Mouse (Mus musculus) liver, embryonic 14.5 days (tissue): Measurements from ENCODE around the gene Ap1m1. TPM values are rescaled to one million over a fixed set of nuclear protein-coding genes. Genes with fewer than 3 reads are reported as not detected.

Experiments used
- ATAC-seq: fragments of 200-750 bp; cut with Nextera tagmentation; 2 replicates; pipeline ENCODE4 v1.8.0; 2017; ENCODE audit warnings: moderate number of reproducible peaks, mild to moderate bottlenecking, moderate library complexity; ENCODE audit not compliant: insufficient read depth
- DNase-seq, 3 experiments: peaks; one replicate each; pipeline ENCODE4 v3.0.0-alpha.2; 2012 to 2013; ENCODE audit warnings: low read depth in 3 of 3, low spot score in 3 of 3
- H3K27ac ChIP-seq: fragments of 300-500 bp; sonication (generic); 2 replicates; pipeline ENCODE4 v1.5.1; 2014; ENCODE audit warnings: moderate library complexity, mild to moderate bottlenecking, control low read depth, inconsistent platforms
- H3K27me3 ChIP-seq: fragments of 300-500 bp; sonication (generic); 2 replicates; pipeline ENCODE4 v1.6.1; 2014; ENCODE audit warnings: mild to moderate bottlenecking, low read length, moderate library complexity; ENCODE audit not compliant: control insufficient read depth, insufficient read depth
- H3K36me3 ChIP-seq: fragments of 300-500 bp; sonication (generic); replicated peaks from 2 replicates; pipeline ENCODE4 v1.6.1; 2014; ENCODE audit warnings: low read depth; ENCODE audit not compliant: control insufficient read depth, insufficient read depth
- H3K4me1 ChIP-seq, 2 experiments: fragments of 200-500 bp in 1 of 2; fragments of 300-500 bp in 1 of 2; sonication (generic) in 1 of 2; replicated peaks; 2 replicates each; pipeline ENCODE4 v1.6.1; 2012 to 2014; ENCODE audit warnings: antibody characterized with exemption in 1 of 2, inconsistent platforms in 1 of 2, low read length in 1 of 2; ENCODE audit not compliant: control insufficient read depth in 2 of 2, insufficient read depth in 2 of 2
- H3K4me2 ChIP-seq: fragments of 300-500 bp; sonication (generic); 2 replicates; pipeline ENCODE4 v1.6.1; 2014; ENCODE audit warnings: low read depth, mild to moderate bottlenecking, control low read depth, moderate library complexity
- H3K4me3 ChIP-seq, 2 experiments: fragments of 200-500 bp in 1 of 2; fragments of 300-500 bp in 1 of 2; sonication (generic) in 1 of 2; 2 replicates each; pipeline ENCODE4 v1.5.1; 2012 to 2014; ENCODE audit warnings: low read depth in 2 of 2, low read length in 2 of 2, mild to moderate bottlenecking in 2 of 2, control low read depth in 1 of 2, inconsistent platforms in 1 of 2, moderate library complexity in 1 of 2; ENCODE audit not compliant: insufficient read depth in 1 of 2
- H3K9ac ChIP-seq: fragments of 300-500 bp; sonication (generic); replicated peaks from 2 replicates; pipeline ENCODE4 v1.6.1; 2014; ENCODE audit warnings: mild to moderate bottlenecking, control low read depth, moderate library complexity
- H3K9me3 ChIP-seq: fragments of 300-500 bp; sonication (generic); 2 replicates; pipeline ENCODE4 v1.6.1; 2016; ENCODE audit warnings: low read length, mixed read lengths; ENCODE audit not compliant: control insufficient read depth
- CTCF ChIP-seq: IDR thresholded peaks from 2 replicates; pipeline ENCODE4 v1.5.1; 2016; ENCODE audit warnings: antibody characterized with exemption, low read depth, control low read depth
- EP300 ChIP-seq: IDR thresholded peaks from 2 replicates; pipeline ENCODE4 v1.6.1; 2016; ENCODE audit warnings: antibody characterized with exemption, low read depth
- WGBS: fragments of 180-500 bp; shearing (Covaris S2); extraction: QIAGEN DNeasy Blood & Tissue Kit; methylation state at CpG from one replicate; pipeline ENCODE4 v1.1.7; 2014; ENCODE audit not compliant: insufficient replicate concordance; 5-methylcytosine and 5-hydroxymethylcytosine counted together
- polyA plus RNA-seq, 2 experiments: library from polyadenylated mRNA; depleted of rRNA in 1 of 2; stranded (reverse) in 1 of 2; unstranded in 1 of 2; fragments of >200 nt; fragmentation: Nextera tagmentation in 1 of 2; extraction: Ambion mirVana in 1 of 2; gene quantifications; 2 replicates each; pipeline versions ENCODE4 v1.2.1 to v1.2.3; 2012 to 2014

Gene Ap1m1
- polyA plus RNA-seq, 2 experiments: 38.8 to 46.7 TPM

DNA sequence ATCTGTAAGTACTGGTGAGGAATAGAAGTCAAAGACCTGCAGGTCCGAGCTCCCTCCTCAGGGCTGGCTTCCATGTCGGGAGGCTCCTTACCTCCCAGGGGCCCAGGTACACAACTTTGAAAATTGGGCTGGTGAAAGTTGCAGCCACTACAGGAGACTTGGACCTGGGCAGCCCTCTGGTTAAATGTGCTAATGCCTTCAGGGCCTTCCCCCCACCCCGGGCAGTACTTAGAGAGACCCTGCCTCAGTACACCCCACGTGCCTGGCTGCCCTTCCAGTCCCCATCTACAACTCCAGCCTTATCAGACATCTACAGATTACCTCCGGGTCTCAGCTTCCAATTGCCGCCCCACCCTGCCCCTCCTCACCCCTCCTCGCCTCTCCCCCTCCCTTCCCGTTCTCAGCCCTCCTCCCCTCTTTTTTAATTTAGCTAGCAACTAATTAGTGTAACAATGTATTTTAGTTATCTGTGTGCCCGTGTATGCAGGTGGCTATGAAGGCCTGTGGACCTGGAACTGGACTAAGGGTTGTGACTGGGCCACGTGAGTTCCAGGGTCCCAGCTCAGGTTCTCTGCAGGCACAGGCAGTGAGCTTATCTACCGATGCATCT is 31.3 kb downstream of the Ap1m1 start:
- Histone ChIP-seq H3K4me2 (no peak overlapping the region), H3K27me3 (no peaks in the 10 kb centered on the region), H3K4me3 (no peak overlapping the region), H3K9ac (no peak overlapping the region), H3K9me3 (no peaks in the 10 kb centered on the region), H3K36me3 (no peaks in the 10 kb centered on the region), H3K27ac (no peak overlapping the region), H3K4me1 (peaks cover 0 to 21% of the 10 kb centered on the region in 2 experiments; a peak in 2 of 4 replicates)
- DNase-seq (no peak), ATAC-seq (no peak)
- TF ChIP-seq EP300 (no peak), CTCF (no peak)
- 34% methylated on average over 11 of the region's 11 CpGs for WGBS

DNA sequence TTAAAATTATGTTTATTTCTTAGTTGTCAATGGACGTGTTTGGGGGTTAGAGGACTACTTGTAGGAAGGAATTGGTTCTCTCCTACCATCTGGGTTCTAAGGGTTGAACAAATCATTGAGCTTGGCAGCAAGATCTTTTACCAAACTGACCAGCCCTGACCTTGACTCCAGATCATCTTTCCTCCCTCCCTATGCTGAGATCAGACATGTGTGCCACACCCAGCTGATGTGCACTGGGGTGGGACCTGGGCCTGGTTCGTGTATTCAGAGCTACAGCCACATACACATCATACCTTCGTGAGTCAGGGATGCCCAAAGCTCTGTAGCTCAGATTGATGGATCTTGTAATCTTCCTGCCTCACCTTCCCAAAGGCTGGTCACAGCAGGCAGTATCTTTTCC is 31.9 kb downstream of the Ap1m1 start:
- 41% methylated on average over 3 of the region's 3 CpGs for WGBS
- DNase-seq: no peak
- no peak overlapping the region for H3K27ac ChIP-seq

DNA sequence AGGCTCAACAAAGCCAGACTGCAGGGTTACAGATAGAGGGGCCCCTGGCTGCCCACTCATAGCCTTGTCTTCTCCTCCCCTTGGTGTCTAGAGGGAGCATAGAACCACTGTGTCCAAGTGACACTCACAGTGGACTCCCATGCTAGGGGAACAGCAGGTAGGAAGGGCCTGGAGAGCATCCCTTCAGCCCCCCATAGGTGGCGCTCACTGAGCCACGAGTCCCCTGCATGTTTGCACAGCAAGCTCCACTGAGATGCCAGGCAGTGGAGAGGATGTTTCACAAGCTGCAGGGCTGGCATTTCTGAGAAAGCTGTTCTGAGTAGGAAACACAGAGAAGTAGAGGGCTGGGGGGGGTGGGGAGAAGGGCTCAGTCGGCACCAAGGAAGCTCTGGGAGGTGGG is 32.5 kb downstream of the Ap1m1 start:
- DNase-seq (peak in 2 of 3 experiments; percentile 30 to 32), ATAC-seq (no peak)
- no peaks in the 10 kb centered on the region for H3K36me3 ChIP-seq
- H3K9me3 ChIP-seq: no peaks in the 10 kb centered on the region
- no peak overlapping the region for H3K9ac ChIP-seq
- WGBS: 12% methylated on average over 3 of the region's 3 CpGs
- H3K4me1 ChIP-seq: peaks cover 0 to 25% of the 10 kb centered on the region in 2 experiments; a peak in 3 of 4 replicates
- H3K27me3 ChIP-seq: no peaks in the 10 kb centered on the region
- TF ChIP-seq EP300 (no peak), CTCF (peak; percentile 82)
- no peak overlapping the region for H3K4me2 ChIP-seq
- no peak overlapping the region for H3K4me3 ChIP-seq
- no peak overlapping the region for H3K27ac ChIP-seq

More for the DNA sequence above, 31.9 kb downstream of the Ap1m1 start:
- Histone ChIP-seq H3K27me3 (no peaks in the 10 kb centered on the region), H3K9ac (no peak overlapping the region), H3K9me3 (no peaks in the 10 kb centered on the region), H3K4me1 (peaks cover 0 to 21% of the 10 kb centered on the region in 2 experiments; a peak in 2 of 4 replicates), H3K4me2 (no peak overlapping the region), H3K4me3 (no peak overlapping the region), H3K36me3 (no peaks in the 10 kb centered on the region)
- ATAC-seq: no peak
- no peak for TF ChIP-seq EP300
- TF ChIP-seq CTCF: no peak

DNA sequence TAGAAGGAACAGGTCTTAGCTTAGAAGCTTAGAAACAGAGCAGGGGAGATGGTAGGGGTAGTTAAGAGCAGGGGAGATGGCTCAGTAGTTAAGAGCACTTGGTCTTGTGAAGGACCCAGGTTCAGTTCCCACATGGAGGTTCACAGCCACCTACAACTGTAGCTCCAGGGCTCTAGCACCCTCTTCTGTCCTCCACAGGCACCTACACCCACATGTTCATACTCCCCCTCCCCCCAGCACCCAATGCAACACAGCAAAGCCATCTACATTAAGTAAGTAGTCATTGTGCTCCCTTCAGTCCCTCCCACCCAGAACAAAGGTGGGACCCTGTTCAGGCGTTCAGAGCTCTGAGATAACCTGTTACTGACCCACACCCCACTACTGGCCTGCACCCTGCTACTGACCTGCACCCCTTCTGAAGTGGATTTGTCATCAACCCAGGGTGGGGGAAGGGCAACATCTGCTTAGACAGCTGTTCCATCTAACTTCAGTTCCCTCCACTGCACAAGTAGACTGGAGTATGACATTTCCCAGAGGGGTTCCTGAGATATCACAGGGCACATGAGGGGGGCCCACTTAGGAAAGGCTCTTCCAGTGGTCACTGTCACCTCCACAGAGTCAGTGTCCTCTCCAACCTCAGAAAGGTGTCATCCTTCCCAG is 33.4 kb downstream of the Ap1m1 start:
- Histone ChIP-seq H3K9ac (no peak overlapping the region), H3K27me3 (no peaks in the 10 kb centered on the region), H3K4me2 (no peak overlapping the region), H3K4me3 (no peak overlapping the region), H3K27ac (no peak overlapping the region), H3K4me1 (peaks cover 0 to 25% of the 10 kb centered on the region in 2 experiments; a peak in 3 of 4 replicates), H3K9me3 (no peaks in the 10 kb centered on the region), H3K36me3 (no peaks in the 10 kb centered on the region)
- 47% methylated on average over 1 of the region's 1 CpGs for WGBS
- 0 out of 2 replicates have a peak, but pooled peaks have one; percentile 24 for TF ChIP-seq CTCF
- TF ChIP-seq EP300: no peak
- ATAC-seq (no peak), DNase-seq (no peak)

DNA sequence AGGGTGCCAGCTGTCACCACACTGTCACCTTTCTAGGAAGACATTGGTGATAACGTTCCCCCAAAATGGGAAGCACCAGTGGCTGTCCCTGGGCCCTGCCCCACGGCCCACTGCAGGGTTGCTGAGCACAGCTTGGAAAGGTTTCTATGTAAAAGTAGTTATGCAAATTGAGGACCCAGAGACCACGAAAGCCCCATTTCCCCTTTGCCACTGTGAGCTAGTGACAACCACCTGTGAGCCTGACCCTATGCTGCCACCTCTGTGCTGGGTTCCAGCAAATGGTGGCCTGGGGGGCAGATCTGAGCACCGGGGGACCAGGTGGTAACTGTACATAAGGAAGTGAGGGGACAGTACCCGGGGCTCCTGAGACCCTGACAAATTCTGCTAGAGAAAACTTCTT is 34.0 kb downstream of the Ap1m1 start:
- H3K27ac ChIP-seq: no peak overlapping the region
- no peaks in the 10 kb centered on the region for H3K27me3 ChIP-seq
- no peak overlapping the region for H3K4me2 ChIP-seq
- TF ChIP-seq EP300 (no peak), CTCF (no peak)
- WGBS: 30% methylated on average over 5 of the region's 5 CpGs
- H3K9me3 ChIP-seq: no peaks in the 10 kb centered on the region
- DNase-seq: no peak
- peaks cover 0 to 20% of the 10 kb centered on the region in 2 experiments; a peak in 3 of 4 replicates for H3K4me1 ChIP-seq
- H3K9ac ChIP-seq: no peak overlapping the region
- no peaks in the 10 kb centered on the region for H3K36me3 ChIP-seq
- H3K4me3 ChIP-seq: no peak overlapping the region
- ATAC-seq: no peak
